Mouse (Mus musculus) heart, embryonic 13.5 days (tissue): ENCODE data around the gene Ndp. TPM values are rescaled to one million over a fixed set of nuclear protein-coding genes. Genes with fewer than 3 reads are reported as not detected.
A peak's percentile ranks its signal among the peaks of the same experiment; 100 is the strongest.

Experiments used
- ATAC-seq: fragments of 200-750 bp; cut with Nextera tagmentation; 2 replicates; pipeline ENCODE4 v1.8.0; 2017; ENCODE audit warnings: moderate TSS enrichment; ENCODE audit not compliant: insufficient number of reproducible peaks, low FRiP score, low TSS enrichment; ENCODE audit errors: extremely low read depth
- H3K27ac ChIP-seq: fragments of 300-500 bp; sonication (generic); replicated peaks from 2 replicates; pipeline ENCODE4 v1.5.1; 2015; ENCODE audit warnings: moderate library complexity, mild to moderate bottlenecking, inconsistent platforms
- H3K27me3 ChIP-seq: fragments of 300-500 bp; sonication (generic); replicated peaks from 2 replicates; pipeline ENCODE4 v1.6.1; 2015; ENCODE audit warnings: mild to moderate bottlenecking, inconsistent platforms
- H3K36me3 ChIP-seq: fragments of 300-500 bp; sonication (generic); 2 replicates; pipeline ENCODE4 v1.6.1; 2015; ENCODE audit warnings: mild to moderate bottlenecking, inconsistent platforms
- H3K4me1 ChIP-seq: fragments of 300-500 bp; sonication (generic); 2 replicates; pipeline ENCODE4 v1.6.1; 2015; ENCODE audit warnings: inconsistent platforms
- H3K4me2 ChIP-seq: fragments of 300-500 bp; sonication (generic); 2 replicates; pipeline ENCODE4 v1.6.1; 2015; ENCODE audit warnings: inconsistent platforms, mild to moderate bottlenecking, moderate library complexity
- H3K4me3 ChIP-seq: fragments of 300-500 bp; sonication (generic); 2 replicates; pipeline ENCODE4 v1.5.1; 2015; ENCODE audit warnings: moderate library complexity, mild to moderate bottlenecking, inconsistent platforms
- H3K9ac ChIP-seq: fragments of 300-500 bp; sonication (generic); 2 replicates; pipeline ENCODE4 v1.6.1; 2015; ENCODE audit warnings: inconsistent platforms, mild to moderate bottlenecking, moderate library complexity
- H3K9me3 ChIP-seq: fragments of 300-500 bp; sonication (generic); 2 replicates; pipeline ENCODE4 v1.6.1; 2016; ENCODE audit warnings: inconsistent platforms
- WGBS: fragments of 180-500 bp; shearing (Covaris S2); methylation state at CpG from one replicate; pipeline ENCODE4 v1.1.7; 2015; ENCODE audit warnings: mixed read lengths; 5-methylcytosine and 5-hydroxymethylcytosine counted together
- polyA plus RNA-seq: library from polyadenylated mRNA; unstranded; fragments of >200 nt; fragmentation: Nextera tagmentation; extraction: Ambion mirVana; gene quantifications from 2 replicates; pipeline ENCODE4 v1.2.1, GENCODE M21; 2015

Gene Ndp
- polyA plus RNA-seq: 1.1 and 1.6 TPM in 2 replicates

DNA sequence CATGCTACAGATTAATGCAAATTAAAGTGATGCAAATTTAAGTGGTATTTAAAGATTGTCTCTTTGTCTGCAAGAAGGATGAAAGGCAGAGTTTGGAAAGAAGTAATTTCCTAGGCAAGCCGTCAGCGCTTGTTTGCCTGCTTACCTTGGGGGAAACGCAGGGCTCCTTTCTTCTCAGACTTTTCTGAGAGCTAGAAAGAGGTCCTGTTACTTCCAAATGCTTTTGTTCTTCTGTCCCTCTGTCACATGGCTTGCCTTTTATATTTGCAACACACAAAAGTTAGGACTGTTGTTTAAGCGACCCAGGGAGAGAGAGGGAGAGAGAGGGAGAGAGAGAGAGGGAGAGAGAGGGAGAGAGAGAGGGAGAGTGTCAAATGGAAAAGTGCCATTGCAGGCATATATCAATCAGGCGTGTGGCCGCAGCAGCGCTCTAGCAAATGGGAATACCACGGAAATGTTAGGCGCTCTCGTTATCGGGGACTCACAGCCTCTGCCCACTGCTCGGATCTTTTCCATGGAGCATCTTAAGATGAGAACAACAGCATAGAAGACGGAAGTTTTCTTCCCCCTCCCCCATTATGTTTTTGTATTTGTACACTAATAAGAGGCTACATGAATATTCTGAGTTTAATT is at the start of gene Ndp:
Ndp (minus strand) TSS at position 534 of the 633 bp plus-strand sequence.
- H3K4me3 ChIP-seq: peak within 1 kb of the TSS; percentile 41
- H3K9me3 ChIP-seq: no peaks in the 10 kb centered on the region
- H3K36me3 ChIP-seq: no peaks in the 10 kb centered on the region
- ATAC-seq: no peak
- H3K9ac ChIP-seq: peak within 1 kb of the TSS; percentile 40
- H3K4me1 ChIP-seq: no peaks in the 10 kb centered on the region
- H3K27ac ChIP-seq: no peak within 1 kb of the TSS
- WGBS: 14% methylated on average over 13 of the region's 13 CpGs
- peak within 1 kb of the TSS; percentile 68 for H3K4me2 ChIP-seq
- 0 out of 2 replicates have a peak, but pooled peaks cover 2% of the 10 kb centered on the region for H3K27me3 ChIP-seq

DNA sequence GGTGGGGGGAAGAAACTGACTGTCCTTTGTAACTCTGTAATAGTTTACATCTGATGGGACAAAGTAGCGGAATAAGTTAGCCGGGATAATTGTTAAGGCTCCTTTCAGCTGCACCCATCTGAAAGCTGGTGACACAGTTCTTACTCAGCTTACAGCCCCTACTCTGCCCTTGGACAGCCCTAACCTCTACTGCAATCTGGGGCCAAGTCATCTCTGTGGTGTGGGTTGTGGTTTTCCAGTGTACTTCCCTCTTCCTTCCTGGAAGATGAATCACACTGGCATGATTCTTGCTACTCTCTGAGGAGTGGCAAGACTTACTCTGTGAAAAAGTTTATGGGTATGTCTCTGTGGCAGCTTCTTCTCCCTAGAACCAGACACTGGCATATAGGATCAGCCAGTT is 43.2 kb upstream of the Ndp start:
- Histone ChIP-seq H3K4me3 (no peak overlapping the region), H3K4me2 (no peak overlapping the region), H3K36me3 (no peaks in the 10 kb centered on the region), H3K27me3 (no peaks in the 10 kb centered on the region), H3K9ac (no peak overlapping the region), H3K4me1 (no peaks in the 10 kb centered on the region), H3K9me3 (no peaks in the 10 kb centered on the region), H3K27ac (no peak overlapping the region)
- ATAC-seq: no peak
- WGBS: 80% methylated on average over 2 of the region's 2 CpGs

DNA sequence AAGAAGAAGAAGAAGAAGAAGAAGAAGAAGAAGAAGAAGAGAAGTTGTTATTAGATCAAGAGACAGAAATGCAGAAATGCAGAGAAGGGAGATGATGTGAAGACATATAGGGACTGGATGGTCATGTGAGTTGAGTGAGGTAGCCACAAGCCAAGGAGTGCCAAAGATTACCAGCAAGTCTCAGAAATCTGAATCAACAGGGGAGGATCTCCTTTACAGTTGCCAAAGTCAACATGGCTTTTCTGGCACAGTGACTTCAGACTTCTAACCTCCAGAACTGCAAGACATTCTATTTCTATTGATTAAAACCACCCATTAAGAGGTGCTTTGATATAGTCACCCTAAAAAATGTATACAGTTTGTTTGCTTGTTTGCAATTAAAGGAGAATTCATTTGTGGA is 6.4 kb upstream of the Ndp start:
- Histone ChIP-seq H3K9me3 (no peaks in the 10 kb centered on the region), H3K4me3 (no peak overlapping the region)

DNA sequence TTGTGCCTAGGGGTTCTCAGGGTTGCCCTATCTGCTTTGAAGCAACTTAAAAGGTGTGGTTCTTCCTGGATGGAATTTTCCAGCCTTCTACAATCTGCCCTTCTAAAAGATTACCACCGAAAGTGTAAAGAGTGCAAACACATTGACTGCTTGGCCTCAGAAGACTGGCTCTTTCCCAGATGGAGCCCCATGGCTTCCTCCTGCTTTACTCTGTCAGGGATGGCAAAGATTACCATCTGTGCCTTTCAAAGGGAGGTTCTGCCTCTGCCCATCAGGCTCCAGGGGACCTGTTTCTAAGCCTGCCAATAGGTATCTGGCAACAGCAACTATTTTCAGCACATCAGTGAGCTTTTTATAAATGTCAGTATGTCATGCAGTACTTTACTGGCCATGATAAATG is 1.5 kb upstream of the Ndp start:
- Histone ChIP-seq H3K9ac (no peak overlapping the region), H3K27ac (no peak overlapping the region), H3K4me2 (no peak overlapping the region), H3K4me1 (no peaks in the 10 kb centered on the region), H3K27me3 (0 out of 2 replicates have a peak, but pooled peaks cover 2% of the 10 kb centered on the region), H3K9me3 (no peaks in the 10 kb centered on the region), H3K4me3 (no peak overlapping the region), H3K36me3 (no peaks in the 10 kb centered on the region)
- no peak for ATAC-seq
- WGBS: 40% methylated on average over 1 of the region's 1 CpGs

More for the DNA sequence above, 6.4 kb upstream of the Ndp start:
- Histone ChIP-seq H3K4me2 (no peak overlapping the region), H3K36me3 (no peaks in the 10 kb centered on the region), H3K27me3 (no peaks in the 10 kb centered on the region), H3K9ac (no peak overlapping the region), H3K4me1 (no peaks in the 10 kb centered on the region), H3K27ac (no peak overlapping the region)
- ATAC-seq: no peak

DNA sequence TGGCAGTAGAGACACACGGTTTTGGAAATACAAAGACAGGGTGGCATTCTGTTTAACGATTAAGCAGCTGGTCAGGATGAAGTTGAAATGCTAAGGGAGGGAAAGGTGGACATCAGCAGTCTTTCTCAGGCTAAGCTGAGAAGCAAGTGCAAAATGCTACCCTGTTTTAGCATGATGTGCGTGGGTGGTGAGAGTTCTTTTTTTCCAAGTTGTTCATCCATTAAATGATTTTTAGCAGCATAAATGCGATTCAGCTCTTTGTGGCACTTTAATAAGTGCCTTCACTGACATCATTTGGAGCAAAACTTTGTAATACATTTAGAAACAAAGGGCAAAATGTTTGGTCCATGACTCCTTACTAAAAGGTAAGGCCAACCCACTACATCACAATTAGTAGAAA is 337 bp upstream of the Ndp start:
- no peak for ATAC-seq
- no peak overlapping the region for H3K9ac ChIP-seq
- no peaks in the 10 kb centered on the region for H3K9me3 ChIP-seq
- no peaks in the 10 kb centered on the region for H3K36me3 ChIP-seq
- H3K4me1 ChIP-seq: no peaks in the 10 kb centered on the region
- H3K4me2 ChIP-seq: peak overlapping the region; percentile 68
- no peak overlapping the region for H3K27ac ChIP-seq
- 43% methylated on average over 4 of the region's 4 CpGs for WGBS
- peak overlapping the region; percentile 41 for H3K4me3 ChIP-seq
- H3K27me3 ChIP-seq: 0 out of 2 replicates have a peak, but pooled peaks cover 2% of the 10 kb centered on the region

DNA sequence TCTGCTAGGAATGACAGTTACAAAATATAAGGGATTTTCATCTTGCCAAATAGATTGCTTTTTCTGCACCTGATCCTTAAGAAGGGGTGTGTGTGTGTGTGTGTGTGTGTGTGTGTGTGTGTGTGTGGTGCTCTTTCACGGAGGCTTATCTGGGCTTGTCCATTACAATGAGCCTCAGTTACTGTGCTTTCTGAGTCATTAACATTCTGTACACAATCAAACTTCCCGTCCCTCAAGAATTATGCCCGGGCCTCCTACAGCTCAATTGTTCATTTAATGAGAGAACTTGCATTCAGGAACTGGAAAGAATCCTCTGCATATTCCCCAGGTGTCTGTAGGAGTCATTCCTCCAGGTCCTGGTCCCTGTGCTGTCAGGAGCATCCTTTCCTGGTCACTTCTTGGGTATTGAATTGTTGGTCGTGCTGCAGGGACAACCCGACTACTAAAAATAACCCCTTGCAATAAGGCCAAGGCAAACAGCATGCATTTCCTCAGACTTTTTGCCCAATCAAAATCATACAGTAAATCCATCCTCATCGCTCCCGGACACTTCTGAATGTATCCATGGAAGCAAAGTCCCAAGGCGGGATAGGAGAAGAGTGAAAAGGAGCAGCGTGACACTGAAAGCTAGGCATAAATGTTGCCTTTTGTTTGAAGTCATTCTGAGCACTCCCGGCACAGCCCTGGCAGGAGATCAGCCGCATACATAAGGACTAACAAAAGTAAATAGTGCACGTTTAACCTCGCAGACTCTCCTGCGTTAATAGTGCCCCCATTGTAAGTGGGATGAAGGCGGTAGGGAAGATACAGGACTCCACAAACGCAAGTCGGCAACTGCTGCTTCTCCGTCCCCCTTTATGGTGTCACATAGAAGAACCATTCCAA is 1.1 kb downstream of the Ndp start:
- 22% methylated on average over 18 of the region's 18 CpGs for WGBS
- peak overlapping the region; percentile 68 for H3K4me2 ChIP-seq
- 0 out of 2 replicates have a peak, but pooled peaks cover 2% of the 10 kb centered on the region for H3K27me3 ChIP-seq
- no peak for ATAC-seq
- no peaks in the 10 kb centered on the region for H3K9me3 ChIP-seq
- H3K4me3 ChIP-seq: peak overlapping the region; percentile 41
- no peak overlapping the region for H3K27ac ChIP-seq
- peak overlapping the region; percentile 40 for H3K9ac ChIP-seq
- no peaks in the 10 kb centered on the region for H3K4me1 ChIP-seq
- H3K36me3 ChIP-seq: no peaks in the 10 kb centered on the region

DNA sequence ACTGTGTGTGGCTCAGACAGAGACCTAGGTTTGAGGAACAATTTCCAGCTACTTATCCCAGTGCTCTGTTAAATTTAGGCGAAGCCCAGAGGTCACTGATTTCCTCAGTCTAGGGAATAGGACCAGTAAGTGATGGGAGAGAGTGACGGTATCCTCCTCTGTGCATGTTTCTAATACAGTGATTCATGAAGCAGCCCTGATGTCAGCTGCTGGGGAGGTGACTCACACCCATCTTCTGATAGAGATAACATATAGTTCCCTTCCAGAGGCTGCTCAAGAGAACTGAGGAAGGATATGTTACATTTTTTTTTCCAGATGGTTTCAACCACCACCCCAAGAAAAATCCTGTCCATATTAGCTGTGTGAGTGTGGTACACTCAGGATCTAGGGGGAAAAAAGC is 2.9 kb downstream of the Ndp start:
- H3K27me3 ChIP-seq: 0 out of 2 replicates have a peak, but pooled peaks cover 2% of the 10 kb centered on the region
- H3K36me3 ChIP-seq: no peaks in the 10 kb centered on the region
- no peak overlapping the region for H3K27ac ChIP-seq
- no peaks in the 10 kb centered on the region for H3K4me1 ChIP-seq
- H3K4me2 ChIP-seq: no peak overlapping the region
- ATAC-seq: no peak
- no peaks in the 10 kb centered on the region for H3K9me3 ChIP-seq
- no peak overlapping the region for H3K9ac ChIP-seq
- WGBS: 57% methylated on average over 2 of the region's 2 CpGs
- no peak overlapping the region for H3K4me3 ChIP-seq

DNA sequence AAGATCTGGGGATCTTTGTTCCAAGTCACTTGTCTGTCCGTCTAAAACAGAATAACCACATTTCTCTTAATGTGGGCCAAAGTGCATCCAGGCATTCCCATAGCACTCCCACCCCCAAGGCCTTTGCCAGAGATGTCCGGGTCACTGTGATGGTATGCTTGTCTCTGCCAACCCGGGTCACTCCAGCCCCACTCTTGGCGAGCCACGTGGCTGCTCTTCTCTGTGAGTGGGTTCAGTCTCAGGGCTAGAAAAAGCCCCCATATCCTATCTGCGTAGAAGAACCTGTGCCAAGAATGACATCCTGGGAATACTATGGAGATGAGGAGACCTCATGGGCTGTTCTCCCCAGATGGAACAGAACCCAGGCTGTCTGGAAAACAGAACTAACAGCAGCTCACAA is 4.0 kb downstream of the Ndp start:
- H3K27me3 ChIP-seq: 0 out of 2 replicates have a peak, but pooled peaks cover 2% of the 10 kb centered on the region
- WGBS: 53% methylated on average over 6 of the region's 6 CpGs
- H3K9ac ChIP-seq: no peak overlapping the region
- no peaks in the 10 kb centered on the region for H3K4me1 ChIP-seq
- H3K4me3 ChIP-seq: no peak overlapping the region
- H3K36me3 ChIP-seq: no peaks in the 10 kb centered on the region
- no peak overlapping the region for H3K27ac ChIP-seq
- no peaks in the 10 kb centered on the region for H3K9me3 ChIP-seq
- H3K4me2 ChIP-seq: no peak overlapping the region
- ATAC-seq: no peak

DNA sequence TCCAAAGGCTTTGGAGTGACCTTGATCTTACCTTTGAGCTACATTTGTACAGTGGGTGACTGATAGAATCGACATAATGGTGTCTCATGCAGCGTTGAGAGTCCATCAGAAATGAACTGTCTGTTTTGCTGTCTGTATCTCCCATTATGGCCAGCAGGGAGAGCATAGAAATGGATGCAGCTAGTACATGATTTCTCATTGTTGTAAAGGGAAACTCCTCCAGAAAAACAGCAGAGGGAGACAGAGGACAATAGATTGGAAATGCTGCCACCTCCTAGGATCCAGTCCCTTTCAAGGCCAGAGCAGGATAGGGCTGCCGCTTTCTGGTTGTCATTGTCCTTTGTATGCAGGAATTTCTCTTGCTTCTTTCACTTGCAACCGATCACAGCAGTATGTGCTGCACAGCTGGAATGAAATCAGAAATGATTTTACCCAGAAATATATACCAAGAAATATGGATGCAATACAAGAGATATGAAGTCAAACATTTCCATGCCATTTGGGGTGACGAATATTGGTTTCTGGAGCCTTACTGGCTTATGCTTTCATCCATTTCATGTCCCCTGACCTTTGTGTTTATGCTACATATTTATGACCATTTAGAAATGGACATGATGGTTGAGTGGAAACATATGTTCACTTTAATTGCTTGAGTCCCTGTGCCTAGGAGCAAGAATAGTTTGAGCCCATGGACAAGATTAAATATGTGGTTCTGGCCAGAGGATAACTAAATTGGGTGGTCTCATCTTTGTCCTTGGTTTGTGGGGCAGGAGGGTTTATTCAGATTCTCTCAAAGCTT is 17.0 kb downstream of the Ndp start:
- Histone ChIP-seq H3K27me3 (no peaks in the 10 kb centered on the region), H3K4me2 (no peak overlapping the region), H3K9ac (no peak overlapping the region), H3K4me3 (no peak overlapping the region), H3K27ac (no peak overlapping the region), H3K36me3 (no peaks in the 10 kb centered on the region), H3K9me3 (no peaks in the 10 kb centered on the region), H3K4me1 (no peaks in the 10 kb centered on the region)
- ATAC-seq: no peak
- 30% methylated on average over 5 of the region's 5 CpGs for whole genome bisulfite sequencing

DNA sequence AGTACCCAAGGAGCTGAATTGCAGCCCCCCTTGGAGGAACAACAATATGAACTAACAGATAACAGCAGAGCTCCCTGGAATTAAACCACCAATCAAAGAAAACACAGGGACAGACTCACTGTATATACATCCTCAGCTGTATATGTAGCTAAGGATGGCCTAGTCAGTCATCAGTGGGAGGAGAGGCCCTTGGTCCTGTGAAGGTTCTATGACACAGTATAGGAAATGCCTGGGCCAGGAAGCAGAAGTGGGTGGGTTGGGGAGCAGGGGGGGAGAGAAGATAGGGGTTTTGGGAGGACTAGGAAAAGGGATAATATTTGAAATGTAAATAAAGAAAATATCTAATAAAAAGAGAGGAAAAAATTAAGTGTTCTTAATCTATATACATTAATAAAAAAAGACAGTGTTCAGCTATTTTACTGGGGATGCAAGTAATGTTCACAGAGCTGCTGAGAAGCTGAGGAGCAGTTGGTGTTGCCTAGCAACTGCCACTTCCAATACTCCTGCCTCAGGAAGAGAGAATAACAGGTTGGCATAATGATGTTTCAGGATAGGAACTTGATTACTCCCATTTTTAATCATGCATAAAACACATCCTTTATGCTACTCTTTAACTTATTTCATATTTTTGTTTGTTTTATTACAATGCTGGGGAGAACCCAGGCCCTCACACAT is 43.8 kb downstream of the Ndp start:
- Histone ChIP-seq H3K4me1 (no peaks in the 10 kb centered on the region), H3K27me3 (no peaks in the 10 kb centered on the region), H3K36me3 (no peaks in the 10 kb centered on the region), H3K4me3 (no peak overlapping the region), H3K27ac (no peak overlapping the region), H3K4me2 (no peak overlapping the region), H3K9me3 (no peaks in the 10 kb centered on the region), H3K9ac (no peak overlapping the region)
- no peak for ATAC-seq

DNA sequence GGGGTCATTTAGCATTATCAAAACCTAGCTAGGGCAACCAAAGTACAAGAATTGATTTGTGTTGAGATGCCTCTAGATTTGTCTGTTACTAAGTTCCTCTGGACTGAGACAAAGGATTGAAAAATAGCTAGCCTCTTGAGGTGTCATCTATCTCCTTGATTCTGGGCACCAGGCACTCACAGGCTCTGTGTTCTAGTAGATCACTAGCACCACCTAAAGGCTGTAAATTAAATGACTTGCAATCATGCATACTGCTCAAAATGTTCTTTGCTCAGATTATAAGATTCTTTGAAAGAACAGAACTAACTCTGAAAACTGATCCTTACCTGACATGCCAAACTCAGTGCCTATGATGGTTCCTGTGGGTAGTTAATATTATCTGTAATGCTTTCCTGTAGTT is 51.3 kb downstream of the Ndp start:
- no peaks in the 10 kb centered on the region for H3K9me3 ChIP-seq
- H3K27me3 ChIP-seq: no peaks in the 10 kb centered on the region
- H3K4me2 ChIP-seq: no peak overlapping the region
- H3K27ac ChIP-seq: no peak overlapping the region
- no peaks in the 10 kb centered on the region for H3K4me1 ChIP-seq
- no peak overlapping the region for H3K4me3 ChIP-seq
- H3K36me3 ChIP-seq: no peaks in the 10 kb centered on the region
- no peak overlapping the region for H3K9ac ChIP-seq
- no peak for ATAC-seq
